Mouse (Mus musculus): ENCODE measurements at regions not wholly inside any gene's neighbourhood (a gene's known extent, or its start where the extent isn't known, plus 50 kb on each side); places are given as distances from the start of the nearest gene placed in this dataset.

GRCm38 (mm10) chr7:88544393-88544792, 114.3 kb downstream of the Rab38 start:
- no peak overlapping the region for H3K27ac ChIP-seq
- H3K4me2 ChIP-seq (ENCODE audit: low read depth) = no peak overlapping the region
- no peak overlapping the region for H3K4me3 ChIP-seq (ENCODE audit: insufficient read depth in 1 of 2, low read depth in 2 of 2, low read length in 2 of 2)
- DNase-seq (ENCODE audit: low read depth in 3 of 3, low spot score in 3 of 3) (peak; percentile 3 to 12 (median 12)), ATAC-seq (ENCODE audit: insufficient read depth) (no peak; the same call in 1 of the 2 replicates)
- 5% methylated on average over 4 of the region's 4 CpGs for WGBS (ENCODE audit: insufficient replicate concordance)
- H3K9ac ChIP-seq (replicated peaks) = no peak overlapping the region
- no peak for TF ChIP-seq EP300 (IDR thresholded peaks at IDR 0.05; ENCODE audit: low read depth)
- TF ChIP-seq CTCF (IDR thresholded peaks at IDR 0.05; ENCODE audit: low read depth) = peak; percentile 40; the same call in 1 of the 2 replicates
- no peaks in the 10 kb centered on the region for H3K36me3 ChIP-seq (replicated peaks; ENCODE audit: control insufficient read depth, insufficient read depth, low read depth)
- no peaks in the 10 kb centered on the region for H3K4me1 ChIP-seq (replicated peaks; ENCODE audit: control insufficient read depth in 2 of 2, insufficient read depth in 2 of 2, low read length in 1 of 2)
- no peaks in the 10 kb centered on the region for H3K9me3 ChIP-seq (ENCODE audit: control insufficient read depth, low read length)
- H3K27me3 ChIP-seq (ENCODE audit: control insufficient read depth, insufficient read depth, low read length) = no peaks in the 10 kb centered on the region

DNA sequence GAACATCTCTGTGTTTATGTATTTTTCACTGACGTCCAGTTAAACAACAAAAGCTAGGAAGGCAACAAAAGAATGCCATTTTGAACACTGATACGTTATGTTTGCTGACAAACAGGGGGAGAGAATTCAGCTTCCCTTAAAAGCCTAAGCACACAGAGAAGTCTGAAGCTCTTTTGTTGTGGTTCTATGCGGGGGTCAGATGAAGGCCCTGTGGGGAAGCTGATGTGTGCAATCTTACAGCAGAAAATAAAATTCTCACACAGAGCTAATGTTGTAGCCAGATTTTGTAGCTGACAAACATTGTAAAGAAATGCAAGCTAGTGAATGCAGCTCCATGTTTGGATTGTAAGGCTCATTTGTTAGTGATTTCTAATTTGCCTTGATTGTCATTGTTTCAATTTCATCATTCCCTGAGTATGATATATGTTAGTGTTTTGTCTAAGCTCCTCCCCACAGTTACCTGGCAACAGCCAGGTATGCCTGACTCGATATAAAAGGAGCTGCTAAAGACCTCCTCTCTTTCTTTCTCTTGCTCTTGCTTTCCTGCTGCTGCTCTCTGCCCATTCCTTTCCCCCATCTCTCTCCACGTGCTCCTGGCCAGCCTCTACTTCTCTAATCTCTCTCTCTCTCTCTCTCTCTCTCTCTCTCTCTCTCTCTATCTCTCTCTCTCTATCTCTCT, 115.0 kb downstream of the Rab38 start:
- Histone ChIP-seq H3K4me3 (ENCODE audit: insufficient read depth in 1 of 2, low read depth in 2 of 2, low read length in 2 of 2) (no peak overlapping the region), H3K36me3 (replicated peaks; ENCODE audit: control insufficient read depth, insufficient read depth, low read depth) (no peaks in the 10 kb centered on the region), H3K4me1 (replicated peaks; ENCODE audit: control insufficient read depth in 2 of 2, insufficient read depth in 2 of 2, low read length in 1 of 2) (no peaks in the 10 kb centered on the region), H3K4me2 (ENCODE audit: low read depth) (no peak overlapping the region), H3K9ac (replicated peaks) (no peak overlapping the region), H3K27ac (no peak overlapping the region), H3K9me3 (ENCODE audit: control insufficient read depth, low read length) (no peaks in the 10 kb centered on the region), H3K27me3 (ENCODE audit: control insufficient read depth, insufficient read depth, low read length) (no peaks in the 10 kb centered on the region)
- ATAC-seq (ENCODE audit: insufficient read depth) = no peak
- no peak for DNase-seq (ENCODE audit: low read depth in 3 of 3, low spot score in 3 of 3)
- 34% methylated on average over 5 of the region's 5 CpGs for WGBS (ENCODE audit: insufficient replicate concordance)
- TF ChIP-seq CTCF (IDR thresholded peaks at IDR 0.05; ENCODE audit: low read depth) = no peak
- TF ChIP-seq EP300 (IDR thresholded peaks at IDR 0.05; ENCODE audit: low read depth) = no peak

DNA sequence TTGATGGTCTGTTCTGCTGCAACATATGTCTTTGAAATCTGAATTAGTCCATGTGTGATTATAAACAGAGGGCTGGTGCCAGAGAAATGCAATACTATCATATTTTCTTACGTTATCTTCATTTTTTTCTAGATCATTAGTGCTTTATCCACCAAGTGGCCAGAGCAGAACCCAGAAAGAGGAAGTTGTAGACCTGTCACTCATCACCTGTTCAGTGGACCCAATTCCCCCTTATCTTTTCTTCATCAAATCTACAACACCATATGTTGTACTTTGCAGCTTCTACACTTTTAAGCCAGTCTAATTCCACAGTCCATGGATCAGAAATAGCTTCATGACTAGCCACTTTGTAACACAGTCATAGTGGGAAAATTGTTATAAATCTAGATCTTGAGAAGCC, 145.0 kb downstream of the Rab38 start:
- Histone ChIP-seq H3K4me2 (ENCODE audit: low read depth) (no peak overlapping the region), H3K27ac (no peak overlapping the region), H3K4me3 (ENCODE audit: insufficient read depth in 1 of 2, low read depth in 2 of 2, low read length in 2 of 2) (no peak overlapping the region), H3K4me1 (replicated peaks; ENCODE audit: control insufficient read depth in 2 of 2, insufficient read depth in 2 of 2, low read length in 1 of 2) (no peaks in the 10 kb centered on the region), H3K36me3 (replicated peaks; ENCODE audit: control insufficient read depth, insufficient read depth, low read depth) (no peaks in the 10 kb centered on the region), H3K9ac (replicated peaks) (no peak overlapping the region), H3K9me3 (ENCODE audit: control insufficient read depth, low read length) (no peaks in the 10 kb centered on the region), H3K27me3 (ENCODE audit: control insufficient read depth, insufficient read depth, low read length) (no peaks in the 10 kb centered on the region)
- TF ChIP-seq CTCF (IDR thresholded peaks at IDR 0.05; ENCODE audit: low read depth) (no peak), EP300 (IDR thresholded peaks at IDR 0.05; ENCODE audit: low read depth) (no peak)
- 33% methylated on average over 1 of the region's 1 CpGs for WGBS (ENCODE audit: insufficient replicate concordance)
- ATAC-seq (ENCODE audit: insufficient read depth) (no peak), DNase-seq (ENCODE audit: low read depth in 3 of 3, low spot score in 3 of 3) (no peak)

- ATAC-seq (ENCODE audit: insufficient read depth) (no peak), DNase-seq (ENCODE audit: low read depth in 3 of 3, low spot score in 3 of 3) (no peak)
- Histone ChIP-seq H3K9ac (replicated peaks) (no peak overlapping the region), H3K4me1 (replicated peaks; ENCODE audit: control insufficient read depth in 2 of 2, insufficient read depth in 2 of 2, low read length in 1 of 2) (no peaks in the 10 kb centered on the region), H3K4me2 (ENCODE audit: low read depth) (no peak overlapping the region), H3K27me3 (ENCODE audit: control insufficient read depth, insufficient read depth, low read length) (no peaks in the 10 kb centered on the region), H3K36me3 (replicated peaks; ENCODE audit: control insufficient read depth, insufficient read depth, low read depth) (no peaks in the 10 kb centered on the region), H3K4me3 (ENCODE audit: insufficient read depth in 1 of 2, low read depth in 2 of 2, low read length in 2 of 2) (no peak overlapping the region), H3K27ac (no peak overlapping the region), H3K9me3 (ENCODE audit: control insufficient read depth, low read length) (no peaks in the 10 kb centered on the region)
- WGBS (ENCODE audit: insufficient replicate concordance) = 52% methylated on average over 1 of the region's 1 CpGs
- no peak for TF ChIP-seq CTCF (IDR thresholded peaks at IDR 0.05; ENCODE audit: low read depth)
- no peak for TF ChIP-seq EP300 (IDR thresholded peaks at IDR 0.05; ENCODE audit: low read depth)
Measured at GRCm38 (mm10) chr7:88600781-88601180, 170.7 kb downstream of the Rab38 start.

Data from liver, embryonic 14.5 days (tissue).